Mouse (Mus musculus): ENCODE measurements around the gene Uqcr10. TPM values are rescaled to one million over a fixed set of nuclear protein-coding genes. Genes with fewer than 3 reads are reported as not detected.
A peak's percentile ranks its signal among the peaks of the same experiment; 100 is the strongest.

Uqcr10 gene
- polyA plus RNA-seq, 1 experiment from 2014 or later: 763 TPM

DNA sequence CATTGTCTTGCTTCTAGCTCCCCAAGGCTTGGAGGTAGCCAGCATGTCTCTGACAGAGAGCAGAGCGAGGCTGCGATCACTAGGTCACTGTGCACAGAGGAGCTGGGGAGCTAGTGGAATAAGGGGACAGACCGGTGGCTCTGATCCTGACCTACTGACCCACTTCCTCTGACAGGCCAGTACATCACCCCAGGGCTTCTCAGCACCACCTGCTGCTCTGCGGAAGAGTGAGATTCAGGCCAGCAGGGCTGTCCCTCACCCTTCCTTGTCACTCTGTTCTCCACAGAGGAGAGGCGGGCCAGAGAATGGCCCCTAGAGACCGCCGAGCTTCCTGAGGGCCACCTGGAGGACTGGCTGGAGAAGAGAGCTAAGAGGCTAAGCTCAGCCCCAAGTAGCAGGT is 27.6 kb upstream of the Uqcr10 start:
- no peak overlapping the region for H3K4me2 ChIP-seq
- no peaks in the 10 kb centered on the region for H3K27me3 ChIP-seq
- H3K27ac ChIP-seq: no peak overlapping the region
- H3K36me3 ChIP-seq: no peaks in the 10 kb centered on the region
- no peak overlapping the region for H3K9ac ChIP-seq
- no peak overlapping the region for H3K4me3 ChIP-seq
- WGBS: 70% methylated on average over 7 of the region's 7 CpGs
- ATAC-seq (ENCODE audit: borderline replicate concordance, extremely low read depth, low FRiP score, low TSS enrichment): no peak
- H3K9me3 ChIP-seq: no peaks in the 10 kb centered on the region
- peaks cover 13% of the 10 kb centered on the region for H3K4me1 ChIP-seq

DNA sequence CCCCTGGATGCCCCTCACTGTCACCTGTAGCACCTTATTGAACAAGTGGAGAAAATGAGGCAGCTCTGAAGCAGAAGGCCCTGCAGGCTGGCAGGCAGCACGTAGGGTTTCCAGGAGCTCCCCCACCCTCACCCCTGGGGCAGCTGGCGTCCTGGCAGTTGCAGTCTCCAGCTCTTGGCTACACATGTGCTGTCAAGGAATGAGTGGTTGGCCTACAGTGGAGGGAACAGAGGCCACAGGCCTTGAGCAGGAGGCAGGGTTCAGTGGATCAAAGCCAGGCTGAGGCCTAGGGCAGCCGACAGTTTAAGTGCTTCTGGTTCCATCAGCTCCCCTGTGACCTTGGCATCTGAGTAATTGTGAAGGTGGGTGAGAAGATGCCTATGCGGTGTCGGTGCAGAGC is 26.8 kb upstream of the Uqcr10 start:
- Histone ChIP-seq H3K27ac (no peak overlapping the region), H3K36me3 (no peaks in the 10 kb centered on the region), H3K4me1 (peaks cover 13% of the 10 kb centered on the region), H3K9me3 (no peaks in the 10 kb centered on the region), H3K9ac (no peak overlapping the region), H3K27me3 (no peaks in the 10 kb centered on the region), H3K4me3 (no peak overlapping the region), H3K4me2 (no peak overlapping the region)
- WGBS: 70% methylated on average over 5 of the region's 5 CpGs
- ATAC-seq (ENCODE audit: borderline replicate concordance, extremely low read depth, low FRiP score, low TSS enrichment): no peak

DNA sequence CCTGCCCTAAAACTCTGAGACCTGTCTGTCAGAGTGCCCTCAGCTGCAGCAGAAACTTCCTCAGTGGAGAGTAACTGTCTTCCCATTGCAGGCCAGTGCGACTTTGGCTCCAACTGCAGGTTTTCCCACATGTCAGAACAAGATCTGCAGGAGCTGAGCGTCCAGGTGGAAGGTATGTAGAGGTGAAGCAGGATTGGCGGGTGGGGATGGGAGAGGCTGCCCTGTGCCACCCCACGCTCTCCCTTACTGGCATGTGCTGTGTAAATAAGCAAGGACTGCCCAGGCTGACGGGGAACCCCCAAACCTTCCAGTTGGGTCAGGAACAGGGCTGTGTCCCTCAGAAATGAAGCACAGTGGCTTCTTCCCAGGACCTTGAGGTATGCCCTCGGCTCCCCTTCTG is 26.0 kb upstream of the Uqcr10 start:
- Histone ChIP-seq H3K27me3 (no peaks in the 10 kb centered on the region), H3K4me3 (no peak overlapping the region), H3K36me3 (no peaks in the 10 kb centered on the region), H3K9me3 (no peaks in the 10 kb centered on the region), H3K9ac (no peak overlapping the region), H3K27ac (0 out of 2 replicates have a peak overlapping the region, but pooled peaks have one; percentile 21), H3K4me2 (no peak overlapping the region; the same call in 1 of the 2 replicates), H3K4me1 (peaks cover 13% of the 10 kb centered on the region)
- 54% methylated on average over 6 of the region's 6 CpGs for WGBS
- ATAC-seq (ENCODE audit: borderline replicate concordance, extremely low read depth, low FRiP score, low TSS enrichment): 0 out of 2 replicates have a peak, but pooled peaks have one; percentile 40

DNA sequence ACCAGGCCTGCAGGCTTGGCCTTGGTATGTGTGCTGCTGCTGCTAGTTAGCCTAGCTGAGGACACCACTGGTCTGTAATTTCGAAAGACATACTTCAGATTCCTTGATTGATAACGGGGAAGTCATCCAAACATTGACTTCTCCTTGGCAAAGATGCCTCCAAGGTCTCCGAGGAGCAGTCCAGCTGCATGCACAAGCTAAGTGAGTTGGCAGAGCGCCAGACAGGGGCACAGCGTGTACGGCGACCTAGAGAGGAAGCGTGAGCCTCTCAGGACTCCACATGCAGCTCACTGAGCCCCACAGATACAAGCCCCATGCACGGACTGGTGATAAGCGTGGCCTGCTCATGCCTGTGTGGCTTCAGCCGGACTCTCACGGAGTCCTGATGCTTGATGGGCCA is 25.5 kb upstream of the Uqcr10 start:
- no peak overlapping the region for H3K4me3 ChIP-seq
- no peaks in the 10 kb centered on the region for H3K27me3 ChIP-seq
- H3K36me3 ChIP-seq: no peaks in the 10 kb centered on the region
- peaks cover 13% of the 10 kb centered on the region for H3K4me1 ChIP-seq
- H3K9ac ChIP-seq: no peak overlapping the region
- H3K4me2 ChIP-seq: no peak overlapping the region; the same call in 1 of the 2 replicates
- peak; percentile 50; the same call in 1 of the 2 replicates for ATAC-seq (ENCODE audit: borderline replicate concordance, extremely low read depth, low FRiP score, low TSS enrichment)
- H3K9me3 ChIP-seq: no peaks in the 10 kb centered on the region
- H3K27ac ChIP-seq: 0 out of 2 replicates have a peak overlapping the region, but pooled peaks have one; percentile 21
- WGBS: 16% methylated on average over 12 of the region's 12 CpGs

DNA sequence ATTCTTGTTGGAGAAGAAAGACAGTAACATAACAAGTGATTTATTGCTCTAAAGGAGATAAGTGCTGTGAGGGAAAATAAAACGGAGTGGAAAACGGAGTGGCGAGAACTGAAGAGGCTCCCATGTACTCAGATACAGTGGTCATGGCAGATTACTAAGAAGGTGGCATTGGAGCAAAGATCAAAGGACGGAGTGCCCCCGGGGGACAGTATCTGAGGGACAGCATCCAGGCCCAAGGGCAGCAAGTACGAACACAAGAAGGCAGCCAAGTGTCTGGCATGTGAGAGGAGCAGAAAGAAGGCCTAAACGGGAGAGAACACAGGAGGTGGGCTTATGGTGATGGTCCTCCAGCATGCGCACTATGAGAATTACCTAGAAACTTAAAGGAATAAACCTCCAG is 17.6 kb upstream of the Uqcr10 start:
- Histone ChIP-seq H3K27ac (no peak overlapping the region), H3K4me2 (no peak overlapping the region), H3K9me3 (no peaks in the 10 kb centered on the region), H3K4me1 (peaks cover 10% of the 10 kb centered on the region), H3K27me3 (no peaks in the 10 kb centered on the region), H3K36me3 (peaks cover 7% of the 10 kb centered on the region), H3K4me3 (no peak overlapping the region), H3K9ac (no peak overlapping the region)
- 78% methylated on average over 8 of the region's 8 CpGs for WGBS
- ATAC-seq (ENCODE audit: borderline replicate concordance, extremely low read depth, low FRiP score, low TSS enrichment): no peak

DNA sequence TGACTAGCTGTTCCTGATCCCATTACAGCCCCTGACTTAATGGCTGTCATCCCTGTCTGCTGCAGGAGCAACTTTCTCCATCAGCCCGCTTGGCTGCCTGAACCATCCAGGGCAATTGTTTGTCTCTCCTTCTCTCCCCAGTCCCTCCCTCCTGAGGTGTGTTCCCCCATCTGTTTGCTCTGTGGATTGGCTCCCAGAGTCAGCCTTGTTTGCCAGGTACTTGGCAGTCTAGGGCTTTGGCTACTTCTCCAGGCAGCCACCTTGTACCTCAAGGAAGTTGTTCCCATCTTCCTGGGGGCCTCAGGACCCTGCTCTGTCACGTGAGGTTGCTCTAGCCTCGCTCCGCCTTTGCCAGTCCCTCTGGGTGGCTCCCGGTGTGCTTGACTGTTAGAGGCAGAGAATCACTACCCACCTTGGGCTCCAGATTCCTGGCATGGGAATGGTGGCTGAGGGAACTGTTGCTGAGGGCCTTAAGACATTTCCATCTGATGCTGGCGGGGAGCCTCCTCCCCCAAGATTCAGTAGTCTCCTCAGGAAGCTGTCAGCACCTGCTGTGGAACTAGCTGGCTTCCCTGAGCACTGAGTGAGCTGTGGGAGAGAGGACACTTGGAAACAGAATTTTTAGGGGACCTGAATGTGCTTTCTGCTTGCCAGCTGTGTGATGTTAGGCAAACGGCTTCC is 16.9 kb upstream of the Uqcr10 start:
- Histone ChIP-seq H3K4me3 (no peak overlapping the region), H3K27me3 (no peaks in the 10 kb centered on the region), H3K36me3 (peaks cover 7% of the 10 kb centered on the region), H3K4me1 (peaks cover 10% of the 10 kb centered on the region), H3K4me2 (no peak overlapping the region), H3K9me3 (no peaks in the 10 kb centered on the region), H3K9ac (no peak overlapping the region), H3K27ac (no peak overlapping the region)
- WGBS: 35% methylated on average over 7 of the region's 7 CpGs
- ATAC-seq (ENCODE audit: borderline replicate concordance, extremely low read depth, low FRiP score, low TSS enrichment): no peak; the same call in 1 of the 2 replicates

DNA sequence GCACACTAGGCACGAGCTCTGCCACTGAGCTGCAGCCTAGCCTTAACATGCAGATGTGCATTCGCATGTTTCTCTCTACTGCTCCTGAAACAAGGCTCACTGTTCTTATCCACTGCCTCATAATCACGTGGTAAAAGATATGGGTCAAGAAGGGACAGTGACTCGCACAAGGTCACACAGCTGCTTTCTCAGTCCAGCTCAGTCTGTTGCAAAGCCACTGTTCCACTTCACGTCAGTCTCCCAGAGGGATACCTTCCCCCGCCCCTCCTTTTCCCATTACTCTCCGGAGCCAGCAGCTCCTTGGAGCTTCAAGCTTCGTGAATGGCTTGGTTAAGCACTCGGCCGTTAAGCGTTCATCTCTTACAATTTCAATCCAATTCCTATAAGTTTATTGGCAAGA is 16.3 kb upstream of the Uqcr10 start:
- no peak for ATAC-seq (ENCODE audit: borderline replicate concordance, extremely low read depth, low FRiP score, low TSS enrichment)
- no peak overlapping the region for H3K4me3 ChIP-seq
- H3K27me3 ChIP-seq: no peaks in the 10 kb centered on the region
- H3K36me3 ChIP-seq: peaks cover 7% of the 10 kb centered on the region
- H3K9ac ChIP-seq: no peak overlapping the region
- peaks cover 10% of the 10 kb centered on the region for H3K4me1 ChIP-seq
- no peaks in the 10 kb centered on the region for H3K9me3 ChIP-seq
- H3K27ac ChIP-seq: no peak overlapping the region
- no peak overlapping the region for H3K4me2 ChIP-seq
- 64% methylated on average over 11 of the region's 11 CpGs for WGBS

DNA sequence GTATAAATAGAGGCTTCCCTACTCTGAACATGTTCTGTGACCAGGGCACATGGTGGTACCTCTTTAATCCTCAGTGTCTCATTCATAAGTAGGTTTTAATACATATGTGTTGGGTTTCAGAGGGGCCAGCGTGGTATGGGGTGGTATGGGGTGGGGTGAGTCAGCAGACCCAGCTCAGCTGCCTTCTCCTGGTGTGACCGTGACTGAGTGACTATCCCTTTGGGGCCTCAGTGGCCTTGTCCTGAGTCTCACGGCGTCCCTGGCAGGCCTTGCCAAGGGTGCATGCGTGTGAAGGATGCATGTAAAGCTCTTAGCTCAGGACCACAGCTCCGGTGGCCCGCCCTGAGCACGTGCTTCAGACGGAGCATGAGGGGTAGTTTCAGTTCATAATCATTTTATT is 15.8 kb upstream of the Uqcr10 start:
- Histone ChIP-seq H3K36me3 (peaks cover 7% of the 10 kb centered on the region), H3K4me2 (no peak overlapping the region), H3K27me3 (no peaks in the 10 kb centered on the region), H3K4me1 (peaks cover 10% of the 10 kb centered on the region), H3K4me3 (no peak overlapping the region), H3K9ac (no peak overlapping the region), H3K27ac (no peak overlapping the region), H3K9me3 (no peaks in the 10 kb centered on the region)
- WGBS: 87% methylated on average over 9 of the region's 9 CpGs
- no peak for ATAC-seq (ENCODE audit: borderline replicate concordance, extremely low read depth, low FRiP score, low TSS enrichment)

DNA sequence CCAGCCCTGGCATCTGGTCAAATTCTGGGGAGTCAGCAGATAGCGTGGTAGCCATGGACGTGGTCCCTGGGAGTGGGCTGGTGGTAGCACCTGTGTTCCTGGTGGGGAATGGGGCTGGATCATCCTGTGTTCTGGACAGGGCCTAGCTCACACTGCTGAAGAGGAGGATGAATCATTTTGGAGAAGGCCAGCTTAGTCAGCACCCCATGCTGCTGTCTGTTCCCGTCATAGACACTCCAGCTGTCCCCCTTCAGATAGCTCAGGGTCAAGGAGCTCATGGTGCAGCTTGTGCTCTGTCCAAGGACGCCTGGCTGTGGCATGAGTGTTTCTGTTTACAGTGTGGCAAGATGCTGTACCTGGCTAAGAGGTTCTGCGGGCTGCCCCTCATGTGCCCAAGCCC is 14.4 kb upstream of the Uqcr10 start:
- ATAC-seq (ENCODE audit: borderline replicate concordance, extremely low read depth, low FRiP score, low TSS enrichment): no peak
- H3K27ac ChIP-seq: no peak overlapping the region
- 68% methylated on average over 5 of the region's 5 CpGs for whole genome bisulfite sequencing
- no peaks in the 10 kb centered on the region; the same call in none of the 2 replicates for H3K36me3 ChIP-seq
- H3K27me3 ChIP-seq: no peaks in the 10 kb centered on the region
- H3K4me2 ChIP-seq: no peak overlapping the region
- no peak overlapping the region for H3K9ac ChIP-seq
- no peak overlapping the region for H3K4me3 ChIP-seq
- H3K9me3 ChIP-seq: no peaks in the 10 kb centered on the region
- peaks cover 10% of the 10 kb centered on the region for H3K4me1 ChIP-seq

DNA sequence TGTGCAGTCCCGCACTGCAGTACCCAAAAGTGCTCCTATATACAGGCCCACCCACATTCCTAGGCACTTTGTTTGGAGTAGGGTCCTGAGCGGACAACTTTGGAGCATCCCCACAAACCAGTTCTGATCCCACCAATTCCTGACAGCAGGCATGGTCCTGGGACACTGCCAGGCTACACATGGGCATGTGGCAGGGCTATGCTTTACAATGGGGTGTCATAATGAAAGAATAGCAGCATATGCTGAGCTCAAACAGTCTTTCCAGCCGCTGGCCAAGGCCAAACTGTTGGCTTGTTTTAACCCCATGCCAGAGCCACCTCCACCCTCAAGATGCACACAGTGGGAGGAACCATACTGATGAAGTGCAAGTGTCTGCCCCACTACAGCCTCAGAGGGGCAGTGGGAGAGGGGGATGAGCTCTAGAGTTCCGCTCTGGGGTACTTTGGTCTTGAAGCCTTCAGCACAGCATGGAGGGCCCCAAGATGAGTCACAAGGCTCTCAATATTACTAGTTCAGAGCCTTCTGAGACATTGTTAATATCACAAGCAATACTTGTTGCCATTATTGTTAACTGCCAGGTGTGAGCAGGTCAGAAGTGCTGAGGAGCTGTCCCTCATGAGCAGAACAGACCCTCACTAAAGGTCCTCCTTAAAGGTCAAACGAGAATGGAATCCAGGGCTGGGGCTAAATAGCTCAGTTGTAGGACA is 12.5 kb upstream of the Uqcr10 start:
- H3K27ac ChIP-seq: no peak overlapping the region
- 85% methylated on average over 5 of the region's 5 CpGs for WGBS
- H3K9me3 ChIP-seq: no peaks in the 10 kb centered on the region
- peaks cover 10% of the 10 kb centered on the region for H3K4me1 ChIP-seq
- H3K9ac ChIP-seq: no peak overlapping the region
- H3K36me3 ChIP-seq: no peaks in the 10 kb centered on the region
- no peaks in the 10 kb centered on the region for H3K27me3 ChIP-seq
- no peak overlapping the region for H3K4me3 ChIP-seq
- no peak overlapping the region for H3K4me2 ChIP-seq
- ATAC-seq (ENCODE audit: borderline replicate concordance, extremely low read depth, low FRiP score, low TSS enrichment): no peak

DNA sequence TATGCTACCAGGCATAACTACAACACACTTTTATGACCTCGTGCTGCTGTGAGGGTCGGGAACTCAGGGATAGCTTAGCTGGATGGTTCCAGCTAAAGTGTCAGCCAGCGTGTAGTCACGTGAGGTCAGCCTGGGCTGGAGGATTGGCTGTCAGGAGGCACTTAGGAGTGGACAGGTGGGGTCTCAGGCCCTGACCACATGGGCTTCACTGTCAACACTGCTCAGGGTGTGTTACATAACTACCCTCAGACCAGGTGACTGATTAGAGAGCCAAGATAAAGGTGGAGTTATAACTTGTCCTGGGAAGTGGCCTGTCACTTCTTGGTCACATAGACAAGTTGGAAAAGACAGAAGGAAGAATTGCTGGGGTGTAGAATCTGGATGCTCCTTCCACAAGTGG is 11.5 kb upstream of the Uqcr10 start:
- Histone ChIP-seq H3K36me3 (no peaks in the 10 kb centered on the region), H3K4me2 (no peak overlapping the region), H3K27me3 (no peaks in the 10 kb centered on the region), H3K4me1 (peaks cover 2% of the 10 kb centered on the region; the same call in 1 of the 2 replicates), H3K9ac (no peak overlapping the region), H3K27ac (no peak overlapping the region), H3K9me3 (no peaks in the 10 kb centered on the region), H3K4me3 (no peak overlapping the region)
- no peak for ATAC-seq (ENCODE audit: borderline replicate concordance, extremely low read depth, low FRiP score, low TSS enrichment)
- 76% methylated on average over 4 of the region's 4 CpGs for WGBS

DNA sequence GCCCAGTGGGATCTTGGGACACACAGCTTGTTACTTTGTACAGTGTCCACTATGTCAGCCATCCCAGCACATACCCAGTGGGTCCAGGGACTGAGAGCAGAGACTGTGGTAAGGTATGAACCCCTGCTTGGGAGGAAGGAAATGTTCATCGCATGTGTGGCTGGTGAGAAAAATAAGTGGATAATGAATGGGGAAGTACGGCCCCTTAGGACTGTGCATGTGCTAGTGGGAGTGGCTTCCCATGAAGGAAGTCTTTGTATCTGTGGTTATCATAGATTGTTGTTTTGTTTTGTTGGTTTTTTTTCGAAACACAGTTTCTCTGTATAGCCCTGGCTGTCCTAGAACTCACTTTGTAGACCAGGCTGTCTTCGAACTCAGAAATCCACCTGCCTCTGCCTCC is 10.6 kb upstream of the Uqcr10 start:
- Histone ChIP-seq H3K36me3 (no peaks in the 10 kb centered on the region), H3K9ac (no peak overlapping the region), H3K27ac (no peak overlapping the region), H3K4me2 (no peak overlapping the region), H3K4me1 (no peaks in the 10 kb centered on the region), H3K27me3 (no peaks in the 10 kb centered on the region), H3K9me3 (no peaks in the 10 kb centered on the region), H3K4me3 (no peak overlapping the region)
- WGBS: 75% methylated on average over 4 of the region's 4 CpGs
- no peak for ATAC-seq (ENCODE audit: borderline replicate concordance, extremely low read depth, low FRiP score, low TSS enrichment)

Data from lung, embryonic 15.5 days (tissue).